Mouse (Mus musculus) Patski (cell line): ENCODE data around the gene Rbm47. TPM values are rescaled to one million over a fixed set of nuclear protein-coding genes. Genes with fewer than 3 reads are reported as not detected.

ENCODE experiments used
- ATAC-seq: fragments of 100-300 bp; one replicate; pipeline ENCODE4 v1.8.0; 2021
- CTCF ChIA-PET: fragments of 350-600 bp; sonication (Branson Sonifier 250); formaldehyde crosslinking; loops from one replicate; lab custom pipeline; 2022; ENCODE audit warnings: inconsistent platforms; lab: Charles Lee
- POLR2A ChIA-PET: fragments of 350-600 bp; sonication (Branson Sonifier 250); formaldehyde crosslinking; loops from one replicate; lab custom pipeline; 2022; ENCODE audit warnings: antibody characterized with exemption, inconsistent platforms; lab: Charles Lee
- DNase-seq: peaks from one replicate; pipeline ENCODE4 v3.0.0-alpha.2; 2011; ENCODE audit warnings: low read depth, low spot score
- H3K27me3 ChIP-seq: fragments of 371-371 bp; one replicate; pipeline ENCODE4 v1.5.1; 2021
- CTCF ChIP-seq: fragments of 100-300 bp; IDR thresholded peaks from one replicate; pipeline ENCODE4 v1.5.1; 2021
- in situ Hi-C: fragments of 300-500 bp; cut with MboI; formaldehyde crosslinking; loops from 3 replicates; pipeline ENCODE4 v1.11.1; 2018; ENCODE audit warnings: low pct_unique_long_range_greater_than_20kb, mixed read lengths
- polyA plus RNA-seq: library from polyadenylated mRNA; unstranded; gene quantifications from one replicate; pipeline ENCODE4 v1.2.3, GENCODE M21; 2021

Rbm47 gene
- polyA plus RNA-seq, 1 experiment from 2014 or later, result 33.4 TPM

GRCm38 (mm10) chr5:66062046-66062929 is 110.6 kb downstream of the Rbm47 start:
- in situ Hi-C loops, result no loop called here
- CTCF ChIA-PET, result interaction anchor here (0.9 to 3.0 kb wide), 4 partner anchors 11 to 21 kb away, joined by 3 to 20 read pairs (median 4); no protein-coding TSS in a partner anchor
- POLR2A ChIA-PET, result interaction anchor here (0.6 to 1.1 kb wide), 3 partner anchors 14 to 18 kb away, joined by 3 to 4 read pairs (median 3); no protein-coding TSS in a partner anchor
- no peaks in the 10 kb centered on the region for H3K27me3 ChIP-seq
- no peak for DNase-seq
- TF ChIP-seq CTCF, result peak; percentile 47
- ATAC-seq, result peak; percentile 55

- H3K27me3 ChIP-seq, result no peaks in the 10 kb centered on the region
- ChIA-PET POLR2A (interaction anchor here (1.1 kb wide), 1 partner anchor 14 kb away, joined by 4 read pairs; no protein-coding TSS in a partner anchor), CTCF (interaction anchor here (0.9 to 3.0 kb wide), 5 partner anchors 11 to 67 kb away, joined by 3 to 20 read pairs (median 4); no protein-coding TSS in a partner anchor)
- in situ Hi-C loops, result no loop called here
- TF ChIP-seq CTCF, result no peak
- no peak for ATAC-seq
- DNase-seq, result no peak
These were observed 111.3 kb downstream of the Rbm47 start for GRCm38 (mm10) chr5:66061667-66062045.

GRCm38 (mm10) chr5:66058844-66059243 is 114.1 kb downstream of the Rbm47 start:
- in situ Hi-C loops, result no loop called here
- DNase-seq, result no peak
- POLR2A ChIA-PET, result no interaction called here
- no peaks in the 10 kb centered on the region for H3K27me3 ChIP-seq
- TF ChIP-seq CTCF, result no peak
- CTCF ChIA-PET, result interaction anchor here (1.0 to 2.7 kb wide), 4 partner anchors 9 to 19 kb away, joined by 3 to 9 read pairs (median 4); no protein-coding TSS in a partner anchor
- ATAC-seq, result peak; percentile 89

- in situ Hi-C loops, result no loop called here
- POLR2A ChIA-PET, result interaction anchor here (0.6 kb wide), 1 partner anchor 1241 kb away, joined by 3 read pairs; no protein-coding TSS in a partner anchor
- DNase-seq (no peak), ATAC-seq (no peak)
- CTCF ChIA-PET, result interaction anchor here (1.0 to 1.3 kb wide), 2 partner anchors 20 kb away, joined by 3 read pairs; no protein-coding TSS in a partner anchor
- peak; percentile 67 for TF ChIP-seq CTCF
- no peaks in the 10 kb centered on the region for H3K27me3 ChIP-seq
These were observed 116.2 kb downstream of the Rbm47 start for GRCm38 (mm10) chr5:66056680-66057079.

GRCm38 (mm10) chr5:66054394-66054793 is 118.5 kb downstream of the Rbm47 start:
- CTCF ChIA-PET, result no interaction called here
- in situ Hi-C loops, result no loop called here
- no peaks in the 10 kb centered on the region for H3K27me3 ChIP-seq
- no peak for DNase-seq
- no peak for TF ChIP-seq CTCF
- POLR2A ChIA-PET, result no interaction called here
- no peak for ATAC-seq

- in situ Hi-C loops, result no loop called here
- POLR2A ChIA-PET, result interaction anchor here (0.8 kb wide), 1 partner anchor 20 kb away, joined by 3 read pairs; no protein-coding TSS in a partner anchor
- DNase-seq (no peak), ATAC-seq (no peak)
- no peak for TF ChIP-seq CTCF
- H3K27me3 ChIP-seq, result no peaks in the 10 kb centered on the region
- CTCF ChIA-PET, result no interaction called here
These were observed 120.0 kb downstream of the Rbm47 start for GRCm38 (mm10) chr5:66052777-66053548.

- ChIA-PET POLR2A (no interaction called here), CTCF (interaction anchor here (0.9 to 1.6 kb wide), 8 partner anchors 8 to 37 kb away, joined by 3 to 6 read pairs (median 3); no protein-coding TSS in a partner anchor)
- in situ Hi-C loops, result no loop called here
- no peak for TF ChIP-seq CTCF
- H3K27me3 ChIP-seq, result no peaks in the 10 kb centered on the region
- DNase-seq (no peak), ATAC-seq (no peak)
These were observed 122.1 kb downstream of the Rbm47 start for GRCm38 (mm10) chr5:66050841-66051240.

GRCm38 (mm10) chr5:66046356-66046755 is 126.6 kb downstream of the Rbm47 start:
- CTCF ChIA-PET, result interaction anchor here (0.8 to 0.9 kb wide), 2 partner anchors 12 to 24 kb away, joined by 3 read pairs; no protein-coding TSS in a partner anchor
- DNase-seq (no peak), ATAC-seq (peak; percentile 60)
- POLR2A ChIA-PET, result no interaction called here
- H3K27me3 ChIP-seq, result no peaks in the 10 kb centered on the region
- no peak for TF ChIP-seq CTCF
- in situ Hi-C loops, result no loop called here

GRCm38 (mm10) chr5:66043897-66044296 is 129.0 kb downstream of the Rbm47 start:
- DNase-seq (no peak), ATAC-seq (no peak)
- no peaks in the 10 kb centered on the region for H3K27me3 ChIP-seq
- POLR2A ChIA-PET, result no interaction called here
- no peak for TF ChIP-seq CTCF
- in situ Hi-C loops, result no loop called here
- CTCF ChIA-PET, result interaction anchor here (1.4 kb wide), 1 partner anchor 14 kb away, joined by 3 read pairs; no protein-coding TSS in a partner anchor
